In the genomic region with DNA sequence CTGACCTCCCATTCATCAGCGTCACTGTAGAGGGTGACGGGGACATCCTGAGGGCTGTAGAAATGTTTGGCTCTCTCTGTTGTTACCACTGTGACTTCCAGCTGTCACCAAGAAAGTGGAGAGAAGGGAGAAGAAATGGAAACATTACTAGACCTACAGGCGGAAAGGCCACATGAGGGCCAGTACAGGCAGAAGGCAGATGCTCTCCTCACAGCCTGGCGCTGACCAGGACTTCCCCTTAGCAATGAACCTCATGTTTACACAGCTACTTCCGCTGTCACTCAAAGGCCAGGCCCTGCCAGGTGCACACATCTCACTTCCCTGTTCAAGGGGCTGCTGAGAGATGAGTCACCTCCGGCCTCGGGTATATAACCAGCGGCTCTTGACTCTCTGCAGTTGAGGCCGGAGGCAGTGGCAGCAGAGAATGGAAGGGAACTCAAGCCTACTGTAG, we compare ENCODE assay signal across 7 mouse cellular contexts. TPM values are rescaled to one million over a fixed set of nuclear protein-coding genes. Genes with fewer than 3 reads are reported as not detected.
A peak's percentile ranks its signal among the peaks of the same experiment; 100 is the strongest.
DNase-seq lines count a peak whose midpoint lies in the region; ATAC-seq and TF ChIP-seq lines count a peak whose summit lies in the region.

No protein-coding gene starts in this region.

- ATAC-seq in embryonic facial prominence, embryonic 15.5 days (ENCODE audit: insufficient number of reproducible peaks, low FRiP score, low TSS enrichment, low read depth), result no peak
- no peak for ATAC-seq in hindbrain, embryonic 11.5 days (ENCODE audit: low FRiP score)
- ATAC-seq in limb, embryonic 11.5 days (ENCODE audit: insufficient number of reproducible peaks, low FRiP score, low TSS enrichment, low read depth), result no peak
- no peak for ATAC-seq in midbrain, postnatal 0 days (ENCODE audit: low FRiP score)

- H3K27me3 ChIP-seq in E14TG2a.4 (ENCODE audit: insufficient read depth, low read length), result no peaks in the 10 kb centered on the region
- no peaks in the 10 kb centered on the region for H3K27me3 ChIP-seq in embryonic facial prominence, embryonic 15.5 days
- H3K27me3 ChIP-seq in hindbrain, embryonic 11.5 days (ENCODE audit: control insufficient read depth, insufficient read depth, low read length), result no peaks in the 10 kb centered on the region
- no peaks in the 10 kb centered on the region for H3K27me3 ChIP-seq in limb, embryonic 11.5 days (ENCODE audit: control insufficient read depth, insufficient read depth, low read length)
- no peaks in the 10 kb centered on the region for H3K27me3 ChIP-seq in midbrain, postnatal 0 days (ENCODE audit: insufficient read depth, low read length)

- TF ChIP-seq CTCF in E14TG2a.4 (conservative IDR thresholded peaks at IDR 0.05; ENCODE audit: low read length), result no peak
- TF ChIP-seq CTCF in midbrain, postnatal 0 days (IDR thresholded peaks at IDR 0.05), result no peak

- peak overlapping the region; percentile 55 for H3K4me3 ChIP-seq in E14TG2a.4 (replicated peaks; ENCODE audit: low read length)
- H3K4me3 ChIP-seq in embryonic facial prominence, embryonic 15.5 days (replicated peaks), result no peak overlapping the region
- no peak overlapping the region for H3K4me3 ChIP-seq in hindbrain, embryonic 11.5 days (ENCODE audit: low read depth, low read length)
- H3K4me3 ChIP-seq in limb, embryonic 11.5 days (ENCODE audit: low read depth, low read length), result no peak overlapping the region
- H3K4me3 ChIP-seq in midbrain, postnatal 0 days (ENCODE audit: low read depth, low read length), result no peak overlapping the region

- peak; percentile 90 to 94 for DNase-seq in B cell, adult 2 months
- peak; percentile 12 for DNase-seq in hindbrain, embryonic 11.5 days (ENCODE audit: low spot score)
- DNase-seq in limb, embryonic 11.5 days (ENCODE audit: low spot score), result peak; percentile 29
- peak; percentile 45 for DNase-seq in midbrain, postnatal 0 days (ENCODE audit: low spot score)
- peak; percentile 91 for DNase-seq in thymus, postnatal 0 days (ENCODE audit: low spot score)

- H3K9me3 ChIP-seq in E14TG2a.4 (ENCODE audit: low read length), result no peaks in the 10 kb centered on the region
- no peaks in the 10 kb centered on the region for H3K9me3 ChIP-seq in embryonic facial prominence, embryonic 15.5 days (replicated peaks)
- H3K9me3 ChIP-seq in hindbrain, embryonic 11.5 days (ENCODE audit: control insufficient read depth, low read length), result no peaks in the 10 kb centered on the region
- no peaks in the 10 kb centered on the region for H3K9me3 ChIP-seq in limb, embryonic 11.5 days (ENCODE audit: control insufficient read depth, low read length)
- H3K9me3 ChIP-seq in midbrain, postnatal 0 days (ENCODE audit: low read length), result no peaks in the 10 kb centered on the region

- 61% methylated on average over 9 of the region's 9 CpGs for WGBS in embryonic facial prominence, embryonic 15.5 days
- WGBS in hindbrain, embryonic 11.5 days, result 56% methylated on average over 9 of the region's 9 CpGs
- 72% methylated on average over 9 of the region's 9 CpGs for WGBS in limb, embryonic 11.5 days
- WGBS in midbrain, postnatal 0 days, result 78% methylated on average over 9 of the region's 9 CpGs

- H3K27ac ChIP-seq in embryonic facial prominence, embryonic 15.5 days (replicated peaks), result peak overlapping the region; percentile 88
- H3K27ac ChIP-seq in hindbrain, embryonic 11.5 days (ENCODE audit: low read depth, low read length), result no peak overlapping the region
- peak overlapping the region; percentile 84 for H3K27ac ChIP-seq in limb, embryonic 11.5 days (replicated peaks; ENCODE audit: low read depth, low read length)
- H3K27ac ChIP-seq in midbrain, postnatal 0 days (ENCODE audit: low read depth, low read length), result peak overlapping the region; percentile 62

- H3K36me3 ChIP-seq in E14TG2a.4 (ENCODE audit: insufficient read depth, low read length), result peaks cover 72% of the 10 kb centered on the region
- no peaks in the 10 kb centered on the region for H3K36me3 ChIP-seq in embryonic facial prominence, embryonic 15.5 days
- no peaks in the 10 kb centered on the region for H3K36me3 ChIP-seq in hindbrain, embryonic 11.5 days (ENCODE audit: control insufficient read depth, insufficient read depth, low read length)
- no peaks in the 10 kb centered on the region for H3K36me3 ChIP-seq in limb, embryonic 11.5 days (ENCODE audit: control insufficient read depth, insufficient read depth, low read length)
- no peaks in the 10 kb centered on the region for H3K36me3 ChIP-seq in midbrain, postnatal 0 days (ENCODE audit: insufficient read depth, low read length)

- no peak overlapping the region for H3K9ac ChIP-seq in embryonic facial prominence, embryonic 15.5 days
- no peak overlapping the region for H3K9ac ChIP-seq in hindbrain, embryonic 11.5 days (ENCODE audit: low read depth, low read length)
- H3K9ac ChIP-seq in limb, embryonic 11.5 days (ENCODE audit: low read length), result no peak overlapping the region
- H3K9ac ChIP-seq in midbrain, postnatal 0 days (replicated peaks; ENCODE audit: low read length, poor library complexity, severe bottlenecking), result no peak overlapping the region

- H3K4me1 ChIP-seq in E14TG2a.4 (replicated peaks; ENCODE audit: low read depth, low read length), result peaks cover 24% of the 10 kb centered on the region
- H3K4me1 ChIP-seq in embryonic facial prominence, embryonic 15.5 days, result peaks cover 25% of the 10 kb centered on the region
- no peaks in the 10 kb centered on the region for H3K4me1 ChIP-seq in hindbrain, embryonic 11.5 days (replicated peaks; ENCODE audit: control insufficient read depth, insufficient read depth, low read length)
- peaks cover 12% of the 10 kb centered on the region; the same call in 1 of the 2 replicates for H3K4me1 ChIP-seq in limb, embryonic 11.5 days (ENCODE audit: control insufficient read depth, insufficient read depth, low read length)
- H3K4me1 ChIP-seq in midbrain, postnatal 0 days (ENCODE audit: insufficient read depth, low read length), result no peaks in the 10 kb centered on the region

- H3K4me2 ChIP-seq in embryonic facial prominence, embryonic 15.5 days (replicated peaks), result peak overlapping the region; percentile 19; the same call in 1 of the 2 replicates
- no peak overlapping the region for H3K4me2 ChIP-seq in hindbrain, embryonic 11.5 days (replicated peaks; ENCODE audit: low read depth, low read length)
- no peak overlapping the region for H3K4me2 ChIP-seq in limb, embryonic 11.5 days (ENCODE audit: low read depth, severe bottlenecking)
- no peak overlapping the region for H3K4me2 ChIP-seq in midbrain, postnatal 0 days (ENCODE audit: low read depth, low read length, poor library complexity, severe bottlenecking)

RNA-seq across cellular contexts. Expression of gene Ppcdc, which starts 18.8 kb away (rescaled TPM):
- 26.1 and 28.1 TPM in 2 replicates for polyA plus RNA-seq in embryonic facial prominence, embryonic 15.5 days (2015; fragmentation: Nextera tagmentation; extraction: Ambion mirVana)
- polyA plus RNA-seq in hindbrain, embryonic 11.5 days (2014; fragmentation: Nextera tagmentation; extraction: Ambion mirVana), result 16.5 and 19.8 TPM in 2 replicates
- polyA plus RNA-seq in limb, embryonic 11.5 days (2014; fragmentation: Nextera tagmentation; extraction: Ambion mirVana), result 26.5 and 32.2 TPM in 2 replicates
- total RNA-seq in midbrain, postnatal 0 days (2014; rRNA removed), result 23.1 and 29.7 TPM in 2 replicates
- 15.0 and 17.6 TPM in 2 replicates for polyA plus RNA-seq in midbrain, postnatal 0 days (2015; fragmentation: Nextera tagmentation; extraction: Ambion mirVana)
- polyA plus RNA-seq in thymus, postnatal 0 days (2015; fragmentation: Nextera tagmentation; extraction: Ambion mirVana), result 50.9 and 62.5 TPM in 2 replicates

RNA-seq across cellular contexts. Expression of gene Scamp5, which starts 46.7 kb away (rescaled TPM):
- 16.3 and 16.5 TPM in 2 replicates for polyA plus RNA-seq in embryonic facial prominence, embryonic 15.5 days (2015; fragmentation: Nextera tagmentation; extraction: Ambion mirVana)
- polyA plus RNA-seq in hindbrain, embryonic 11.5 days (2014; fragmentation: Nextera tagmentation; extraction: Ambion mirVana), result 17.7 and 18.3 TPM in 2 replicates
- 3.1 and 4.1 TPM in 2 replicates for polyA plus RNA-seq in limb, embryonic 11.5 days (2014; fragmentation: Nextera tagmentation; extraction: Ambion mirVana)
- 389 and 404 TPM in 2 replicates for total RNA-seq in midbrain, postnatal 0 days (2014; rRNA removed)
- 206 and 213 TPM in 2 replicates for polyA plus RNA-seq in midbrain, postnatal 0 days (2015; fragmentation: Nextera tagmentation; extraction: Ambion mirVana)
- polyA plus RNA-seq in thymus, postnatal 0 days (2015; fragmentation: Nextera tagmentation; extraction: Ambion mirVana), result 3.1 and 3.5 TPM in 2 replicates

Comparison
In these comparisons a context has a peak if more than half of its experiments do, and no peak if none do; other contexts are left out.
1. DNase-seq: peak in every context shown above with its lines; median percentile 92 in B cell, adult 2 months; 91 in thymus, postnatal 0 days; 45 in midbrain, postnatal 0 days; 29 in limb, embryonic 11.5 days; 12 in hindbrain, embryonic 11.5 days.
2. RNA of gene Scamp5, which starts 46.7 kb away (polyA plus RNA-seq): 206 to 213 TPM in midbrain, postnatal 0 days; 17.7 to 18.3 TPM in hindbrain, embryonic 11.5 days, 16.3 to 16.5 TPM in embryonic facial prominence, embryonic 15.5 days, 3.1 to 4.1 TPM in limb, embryonic 11.5 days and 3.1 to 3.5 TPM in thymus, postnatal 0 days; every median in the first group is over 10 times any median in the second.